Mouse (Mus musculus) hindbrain, postnatal 0 days (tissue): ENCODE results near the gene Alyref. TPM values are rescaled to one million over a fixed set of nuclear protein-coding genes. Genes with fewer than 3 reads are reported as not detected.

ENCODE experiments used
- ATAC-seq: fragments of 200-750 bp; cut with Nextera tagmentation; 2 replicates; pipeline ENCODE4 v1.8.0; 2017; ENCODE audit warnings: mild to moderate bottlenecking, moderate TSS enrichment, moderate library complexity
- DNase-seq: peaks from one replicate; pipeline ENCODE4 v3.0.0-alpha.2; 2015; ENCODE audit warnings: low spot score
- H3K27ac ChIP-seq: fragments of 300-500 bp; sonication (generic); 2 replicates; pipeline ENCODE4 v1.5.1; 2014; ENCODE audit warnings: mild to moderate bottlenecking
- H3K27me3 ChIP-seq: fragments of 300-500 bp; sonication (generic); 2 replicates; pipeline ENCODE4 v1.6.1; 2014; ENCODE audit warnings: low read length, mixed read lengths; ENCODE audit not compliant: insufficient read depth
- H3K36me3 ChIP-seq: fragments of 300-500 bp; sonication (generic); 2 replicates; pipeline ENCODE4 v1.6.1; 2014; ENCODE audit warnings: low read length, mixed read lengths; ENCODE audit not compliant: insufficient read depth
- H3K4me1 ChIP-seq: fragments of 300-500 bp; sonication (generic); 2 replicates; pipeline ENCODE4 v1.6.1; 2014; ENCODE audit warnings: antibody characterized with exemption, low read length, mixed read lengths; ENCODE audit not compliant: insufficient read depth
- H3K4me2 ChIP-seq: fragments of 300-500 bp; sonication (generic); 2 replicates; pipeline ENCODE4 v1.6.1; 2014; ENCODE audit warnings: low read depth, mild to moderate bottlenecking, low read length, moderate library complexity, mixed read lengths
- H3K4me3 ChIP-seq: fragments of 300-500 bp; sonication (generic); 2 replicates; pipeline ENCODE4 v1.5.1; 2014; ENCODE audit warnings: low read length
- H3K9ac ChIP-seq: fragments of 300-500 bp; sonication (generic); replicated peaks from 2 replicates; pipeline ENCODE4 v1.6.1; 2014; ENCODE audit warnings: mild to moderate bottlenecking, low read length, moderate library complexity, mixed read lengths
- H3K9me3 ChIP-seq: fragments of 300-500 bp; sonication (generic); 2 replicates; pipeline ENCODE4 v1.6.1; 2016; ENCODE audit warnings: low read length, mixed read lengths
- CTCF ChIP-seq: IDR thresholded peaks from 2 replicates; pipeline ENCODE4 v1.5.1; 2016; ENCODE audit warnings: antibody characterized with exemption, control low read depth, low read depth
- WGBS: fragments of 180-500 bp; shearing (Covaris S2); extraction: QIAGEN DNeasy Blood & Tissue Kit; methylation state at CpG from one replicate; pipeline ENCODE4 v1.1.7; 2014; 5-methylcytosine and 5-hydroxymethylcytosine counted together
- polyA plus RNA-seq: library from polyadenylated mRNA; unstranded; fragments of >200 nt; fragmentation: Nextera tagmentation; extraction: Ambion mirVana; gene quantifications from 2 replicates; pipeline ENCODE4 v1.2.1, GENCODE M21; 2015
- total RNA-seq: library from RNA; depleted of rRNA; stranded (reverse); fragments of >200 nt; gene quantifications from 2 replicates; pipeline ENCODE4 v1.2.3, GENCODE M21; 2014

The Alyref gene
- total and polyA plus RNA-seq, 2 experiments from 2014 or later = 95.2 to 185 TPM

GRCm38 (mm10) chr11:120612763-120613162, 14.6 kb upstream of the Alyref start:
- DNase-seq = peak; percentile 85
- no peak overlapping the region for H3K4me3 ChIP-seq
- peak; percentile 53 for ATAC-seq
- peaks cover 17% of the 10 kb centered on the region for H3K36me3 ChIP-seq
- no peaks in the 10 kb centered on the region for H3K27me3 ChIP-seq
- no peak overlapping the region for H3K4me2 ChIP-seq
- no peak overlapping the region for H3K27ac ChIP-seq
- peak; percentile 93 for TF ChIP-seq CTCF
- WGBS = 42% methylated on average over 6 of the region's 6 CpGs
- no peaks in the 10 kb centered on the region for H3K9me3 ChIP-seq
- peaks cover 13% of the 10 kb centered on the region; the same call in 1 of the 2 replicates for H3K4me1 ChIP-seq
- no peak overlapping the region for H3K9ac ChIP-seq

- H3K9me3 ChIP-seq = no peaks in the 10 kb centered on the region
- H3K4me1 ChIP-seq = 0 out of 2 replicates have a peak, but pooled peaks cover 6% of the 10 kb centered on the region
- H3K9ac ChIP-seq = no peak overlapping the region
- DNase-seq (no peak), ATAC-seq (no peak)
- H3K36me3 ChIP-seq = peaks cover 20% of the 10 kb centered on the region
- H3K27ac ChIP-seq = no peak overlapping the region
- WGBS = 79% methylated on average over 9 of the region's 9 CpGs
- no peak overlapping the region for H3K4me2 ChIP-seq
- TF ChIP-seq CTCF = no peak
- no peak overlapping the region for H3K4me3 ChIP-seq
- no peaks in the 10 kb centered on the region for H3K27me3 ChIP-seq
Observed at GRCm38 (mm10) chr11:120610477-120611046, 12.4 kb upstream of the Alyref start.

- Histone ChIP-seq H3K4me2 (no peak overlapping the region), H3K27ac (no peak overlapping the region), H3K36me3 (peaks cover 30% of the 10 kb centered on the region), H3K9me3 (no peaks in the 10 kb centered on the region), H3K4me3 (no peak overlapping the region), H3K4me1 (0 out of 2 replicates have a peak, but pooled peaks cover 6% of the 10 kb centered on the region), H3K27me3 (no peaks in the 10 kb centered on the region), H3K9ac (0 out of 2 replicates have a peak overlapping the region, but pooled peaks have one; percentile 9)
- WGBS = 31% methylated on average over 8 of the region's 8 CpGs
- ATAC-seq (no peak), DNase-seq (no peak)
- TF ChIP-seq CTCF = no peak
Observed at GRCm38 (mm10) chr11:120609250-120609649, 11.1 kb upstream of the Alyref start.

DNA sequence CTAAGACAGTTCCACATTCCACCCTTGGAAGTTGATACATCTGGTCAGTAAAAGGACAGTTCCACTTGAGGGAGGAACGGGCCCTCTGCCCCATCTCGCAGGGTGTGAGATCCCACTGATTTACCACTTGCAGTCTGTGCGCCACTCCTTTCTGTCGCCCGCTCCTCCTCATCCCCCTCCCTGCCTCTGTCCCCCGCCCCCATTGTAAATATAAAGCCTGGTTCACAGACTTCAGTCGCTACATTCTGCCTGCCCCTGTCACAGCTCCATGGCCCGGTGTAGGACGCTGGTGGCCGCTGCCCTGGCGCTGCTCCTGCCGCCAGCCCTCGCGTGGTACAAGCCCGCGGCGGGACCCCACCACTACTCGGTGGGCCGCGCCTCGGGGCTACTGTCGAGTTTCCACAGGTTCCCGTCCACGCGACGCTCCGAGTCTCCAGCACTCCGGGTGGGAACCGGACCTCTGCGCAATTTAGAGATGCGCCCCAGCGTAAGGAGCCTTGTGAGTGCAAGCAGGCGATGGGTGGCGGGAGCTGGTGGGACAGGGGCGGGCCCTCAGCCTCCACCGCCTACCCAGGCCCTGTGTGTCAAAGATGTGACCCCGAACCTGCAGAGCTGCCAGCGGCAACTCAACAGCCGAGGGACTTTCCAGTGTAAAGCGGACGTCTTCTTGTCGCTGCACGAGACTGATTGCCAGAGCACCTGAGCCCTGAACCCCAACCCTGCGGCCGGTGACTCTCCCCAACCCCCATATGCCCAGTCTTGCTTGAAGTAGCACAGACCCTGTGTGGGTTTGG, 10.3 kb upstream of the Alyref start, which contains the start of gene Npb:
Gene Npb, plus strand, starts transcription at position 237 of the 794 bp plus-strand sequence.
- H3K4me2 ChIP-seq = peak within 1 kb of the TSS; percentile 47
- peaks cover 35% of the 10 kb centered on the region for H3K36me3 ChIP-seq
- ATAC-seq (no peak), DNase-seq (no peak)
- no peak within 1 kb of the TSS for H3K27ac ChIP-seq
- H3K4me1 ChIP-seq = 0 out of 2 replicates have a peak, but pooled peaks cover 6% of the 10 kb centered on the region
- WGBS = 8% methylated on average over 45 of the region's 45 CpGs
- no peaks in the 10 kb centered on the region for H3K9me3 ChIP-seq
- peak within 1 kb of the TSS; percentile 16 for H3K4me3 ChIP-seq
- H3K9ac ChIP-seq = peak within 1 kb of the TSS; percentile 18; the same call in 1 of the 2 replicates
- no peaks in the 10 kb centered on the region for H3K27me3 ChIP-seq
- TF ChIP-seq CTCF = no peak

DNA sequence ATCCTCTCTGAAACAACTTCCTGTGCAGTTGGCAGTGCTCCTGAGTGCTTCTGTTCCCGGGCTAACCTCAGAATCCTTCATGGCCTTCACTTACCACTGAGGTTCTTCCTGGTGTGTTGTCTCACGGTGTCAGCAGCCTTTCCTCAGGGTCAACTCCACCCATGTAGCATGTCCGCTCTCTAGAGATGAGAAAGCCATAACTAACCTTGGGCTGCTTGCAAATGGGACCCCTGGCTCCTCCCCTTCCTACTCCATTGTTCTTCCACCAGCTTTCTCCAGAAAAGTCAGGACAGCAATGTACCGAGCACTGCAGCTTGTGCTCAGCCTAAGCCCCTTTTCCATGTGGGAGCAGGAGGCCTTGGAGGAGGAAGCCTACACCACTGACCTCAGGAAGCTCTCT, 8.6 kb upstream of the Alyref start:
- ATAC-seq (no peak), DNase-seq (no peak)
- Histone ChIP-seq H3K4me3 (no peak overlapping the region), H3K4me2 (no peak overlapping the region), H3K27me3 (no peaks in the 10 kb centered on the region), H3K9me3 (no peaks in the 10 kb centered on the region), H3K4me1 (0 out of 2 replicates have a peak, but pooled peaks cover 6% of the 10 kb centered on the region), H3K36me3 (peaks cover 33% of the 10 kb centered on the region), H3K27ac (no peak overlapping the region), H3K9ac (no peak overlapping the region)
- WGBS = 74% methylated on average over 4 of the region's 4 CpGs
- no peak for TF ChIP-seq CTCF

DNA sequence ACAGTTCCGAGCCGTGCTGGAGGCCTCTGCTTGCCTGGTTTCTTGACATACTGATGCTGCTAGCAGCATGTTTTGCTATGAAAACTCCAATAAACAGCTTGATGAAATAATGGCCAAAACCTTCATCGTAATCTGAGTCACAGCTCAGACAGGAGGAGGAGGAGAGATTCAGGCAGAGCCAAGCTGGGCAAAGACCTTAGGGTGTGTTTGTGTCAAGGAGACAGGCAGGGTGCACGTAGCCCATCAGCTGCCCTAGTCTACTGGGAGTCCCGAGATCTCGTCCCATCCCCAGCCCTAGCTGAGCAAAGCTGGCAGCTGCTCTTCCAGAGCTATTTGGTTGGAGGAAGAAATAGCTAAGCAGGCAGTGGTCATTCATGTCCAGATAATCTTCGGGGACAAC, 7.5 kb upstream of the Alyref start:
- Histone ChIP-seq H3K36me3 (peaks cover 29% of the 10 kb centered on the region), H3K9me3 (no peaks in the 10 kb centered on the region), H3K4me1 (0 out of 2 replicates have a peak, but pooled peaks cover 6% of the 10 kb centered on the region), H3K27me3 (no peaks in the 10 kb centered on the region), H3K9ac (no peak overlapping the region), H3K4me3 (no peak overlapping the region), H3K27ac (no peak overlapping the region), H3K4me2 (no peak overlapping the region)
- 85% methylated on average over 7 of the region's 7 CpGs for WGBS
- DNase-seq (no peak), ATAC-seq (no peak)
- no peak for TF ChIP-seq CTCF
